Mouse (Mus musculus) MEL (cell line): ENCODE measurements around the gene Ehmt2. TPM values are rescaled to one million over a fixed set of nuclear protein-coding genes. Genes with fewer than 3 reads are reported as not detected.

ENCODE experiments used
- DNase-seq: peaks from one replicate; pipeline ENCODE4 v3.0.0; 2011; ENCODE audit warnings: low read depth, low spot score
- H3K27ac ChIP-seq: 2 replicates; pipeline ENCODE4 v1.5.1; 2012; ENCODE audit warnings: low read depth, mild to moderate bottlenecking, control low read depth, low read length, moderate library complexity; ENCODE audit not compliant: control insufficient read depth
- H3K27me3 ChIP-seq, 2 experiments: fragments of 150-350 bp in 1 of 2; sonication (generic) in 1 of 2; 2 replicates each; pipeline ENCODE4 v1.6.1; 2012; ENCODE audit warnings: low read length in 2 of 2, mild to moderate bottlenecking in 2 of 2, improper control_type of control experiment in 1 of 2, moderate library complexity in 1 of 2; ENCODE audit not compliant: insufficient read depth in 2 of 2, control insufficient read depth in 1 of 2
- H3K36me3 ChIP-seq, 2 experiments: 2 replicates each; pipeline ENCODE4 v1.6.1; 2012 to 2014; ENCODE audit warnings: low read length in 2 of 2, improper control_type of control experiment in 1 of 2, inconsistent platforms in 1 of 2, mild to moderate bottlenecking in 1 of 2; ENCODE audit not compliant: insufficient read depth in 2 of 2, control insufficient read depth in 1 of 2
- H3K4me1 ChIP-seq, 2 experiments: fragments of 150-350 bp in 1 of 2; sonication (generic) in 1 of 2; 2 replicates each; pipeline ENCODE4 v1.6.1; 2012; ENCODE audit warnings: low read length in 2 of 2, improper control_type of control experiment in 1 of 2, mild to moderate bottlenecking in 1 of 2; ENCODE audit not compliant: insufficient read depth in 2 of 2, control insufficient read depth in 1 of 2
- H3K4me3 ChIP-seq, 2 experiments: fragments of 150-350 bp in 1 of 2; sonication (generic) in 1 of 2; 2 replicates each; pipeline ENCODE4 v1.5.1; 2012; ENCODE audit warnings: low read depth in 2 of 2, low read length in 2 of 2, mild to moderate bottlenecking in 2 of 2, moderate library complexity in 2 of 2, control low read depth in 1 of 2, improper control_type of control experiment in 1 of 2; ENCODE audit not compliant: control insufficient read depth in 1 of 2, insufficient read depth in 1 of 2
- H3K79me2 ChIP-seq: 2 replicates; pipeline ENCODE4 v1.6.1; 2012; ENCODE audit warnings: mild to moderate bottlenecking, low read length, moderate library complexity; ENCODE audit not compliant: control insufficient read depth, poor library complexity, insufficient read depth
- H3K9ac ChIP-seq: 2 replicates; pipeline ENCODE4 v1.6.1; 2012; ENCODE audit warnings: low read depth, mild to moderate bottlenecking, control low read depth, low read length, moderate library complexity; ENCODE audit not compliant: control insufficient read depth, poor library complexity, severe bottlenecking
- H3K9me3 ChIP-seq: fragments of 150-350 bp; sonication (generic); replicated peaks from 2 replicates; pipeline ENCODE4 v1.6.1; 2012; ENCODE audit warnings: mild to moderate bottlenecking, low read length, improper control_type of control experiment, moderate library complexity; ENCODE audit not compliant: insufficient read depth
- NELFE ChIP-seq: IDR thresholded peaks from 2 replicates; pipeline ENCODE4 v1.6.1; 2011; ENCODE audit warnings: low read depth, low read length, improper control_type of control experiment
- ZKSCAN1 ChIP-seq: IDR thresholded peaks from 2 replicates; pipeline ENCODE4 v1.6.1; 2012; ENCODE audit warnings: low read depth, mild to moderate bottlenecking, inconsistent platforms, low read length, improper control_type of control experiment, moderate library complexity
- ZMIZ1 ChIP-seq: IDR thresholded peaks from 2 replicates; pipeline ENCODE4 v1.6.1; 2012; ENCODE audit warnings: low read depth, mild to moderate bottlenecking, inconsistent platforms, low read length, improper control_type of control experiment, moderate library complexity
- polyA plus RNA-seq, 2 experiments: library from polyadenylated mRNA; stranded (reverse) in 1 of 2; unstranded in 1 of 2; fragments of >175 nt in 1 of 2; fragments of >200 nt in 1 of 2; gene quantifications; 2 replicates each; pipeline versions ENCODE4 v1.2.1 to v1.2.4; 2012; ENCODE audit warnings: low replicate concordance in 2 of 2, low read depth in 1 of 2; ENCODE audit not compliant: insufficient read length in 2 of 2, insufficient read depth in 1 of 2, missing spikeins in 1 of 2
- total RNA-seq: library from RNA; depleted of rRNA; stranded (reverse); fragments of 300-350 nt; gene quantifications from 2 replicates; pipeline ENCODE4 v1.2.3, GENCODE M21; 2012; rRNA removed

Ehmt2 gene
- total and polyA plus RNA-seq, 3 experiments, result 66.6 to 113 TPM; not detected in 1

- Histone ChIP-seq H3K36me3 (no peaks in the 10 kb centered on the region), H3K4me1 (peaks cover 0 to 4% of the 10 kb centered on the region in 2 experiments; a peak in 1 of 4 replicates), H3K79me2 (no peaks in the 10 kb centered on the region), H3K9ac (no peak overlapping the region), H3K27ac (no peak overlapping the region), H3K9me3 (no peaks in the 10 kb centered on the region), H3K4me3 (no peak overlapping the region), H3K27me3 (no peaks in the 10 kb centered on the region)
- no peak for TF ChIP-seq NELFE
- TF ChIP-seq ZKSCAN1, result no peak
- no peak for TF ChIP-seq ZMIZ1
- DNase-seq, result no peak
These were observed 64.6 kb downstream of the Ehmt2 start for GRCm38 (mm10) chr17:34962841-34963240.

Other genes with a start within 250 kb of the Ehmt2 start
Only the 30 nearest of the 37 such genes appear.
- 0.08 TPM in 1 of 2 replicates, not detected in the other for gene C4b, start 154.6 kb upstream of the Ehmt2 start, total RNA-seq
- gene C4b, start 154.6 kb upstream of the Ehmt2 start, polyA plus RNA-seq, result under 1 TPM in 1 of 2 experiments, not detected in 1; 0.24 TPM
- not detected in 2 replicates for gene Cyp21a1, start 93.9 kb upstream of the Ehmt2 start, total RNA-seq
- not detected for gene Cyp21a1, start 93.9 kb upstream of the Ehmt2 start, polyA plus RNA-seq
- gene Stk19, start 61.5 kb upstream of the Ehmt2 start, total RNA-seq, result 33.6 and 43.3 TPM in 2 replicates
- gene Stk19, start 61.5 kb upstream of the Ehmt2 start, polyA plus RNA-seq, result 10 to 100 TPM in 1 of 2 experiments, not detected in 1; 56.5 TPM
- 15.2 and 18.0 TPM in 2 replicates for gene Dxo, start 61.5 kb upstream of the Ehmt2 start, total RNA-seq
- gene Dxo, start 61.5 kb upstream of the Ehmt2 start, polyA plus RNA-seq, result 10 to 100 TPM in 1 of 2 experiments, not detected in 1; 39.7 TPM
- 29.6 and 34.9 TPM in 2 replicates for gene Skiv2l, start 48.3 kb upstream of the Ehmt2 start, total RNA-seq
- gene Skiv2l, start 48.3 kb upstream of the Ehmt2 start, polyA plus RNA-seq, result 10 to 100 TPM in 1 of 2 experiments, not detected in 1; 47.0 TPM
- gene Nelfe, start 48.1 kb upstream of the Ehmt2 start, total RNA-seq, result 58.8 and 67.6 TPM in 2 replicates
- gene Nelfe, start 48.1 kb upstream of the Ehmt2 start, polyA plus RNA-seq, result 100 to 1,000 TPM in 1 of 2 experiments, not detected in 1; 192 TPM
- gene Cfb, start 36.0 kb upstream of the Ehmt2 start, total RNA-seq, result 0.19 and 0.20 TPM in 2 replicates
- gene Cfb, start 36.0 kb upstream of the Ehmt2 start, polyA plus RNA-seq, result 1 to 10 TPM in 1 of 2 experiments, not detected in 1; 3.1 TPM
- gene Zbtb12, start 19.0 kb upstream of the Ehmt2 start, total RNA-seq, result 6.6 and 7.6 TPM in 2 replicates
- 10 to 100 TPM in 1 of 2 experiments, not detected in 1; 24.3 TPM for gene Zbtb12, start 19.0 kb upstream of the Ehmt2 start, polyA plus RNA-seq
- gene Gm20547, start 16.4 kb upstream of the Ehmt2 start, total RNA-seq, result not detected in 2 replicates
- under 1 TPM in 1 of 2 experiments, not detected in 1; 0.03 TPM for gene Gm20547, start 16.4 kb upstream of the Ehmt2 start, polyA plus RNA-seq
- 1.6 and 2.2 TPM in 2 replicates for gene C2, start 204 bp upstream of the Ehmt2 start, total RNA-seq
- 1 to 10 TPM in 1 of 2 experiments, not detected in 1; 9.4 TPM for gene C2, start 204 bp upstream of the Ehmt2 start, polyA plus RNA-seq
- 0.12 TPM in 1 of 2 replicates, not detected in the other for gene Slc44a4, start 16.0 kb downstream of the Ehmt2 start, total RNA-seq
- under 1 TPM in 1 of 2 experiments, not detected in 1; 0.06 TPM for gene Slc44a4, start 16.0 kb downstream of the Ehmt2 start, polyA plus RNA-seq
- gene Neu1, start 32.8 kb downstream of the Ehmt2 start, total RNA-seq, result 6.5 and 7.0 TPM in 2 replicates
- 1 to 10 TPM in 1 of 2 experiments, not detected in 1; 7.9 TPM for gene Neu1, start 32.8 kb downstream of the Ehmt2 start, polyA plus RNA-seq
- gene Hspa1b, start 60.8 kb downstream of the Ehmt2 start, total RNA-seq, result 0.04 TPM in 1 of 2 replicates, not detected in the other
- not detected for gene Hspa1b, start 60.8 kb downstream of the Ehmt2 start, polyA plus RNA-seq
- not detected in 2 replicates for gene Gm20481, start 71.4 kb downstream of the Ehmt2 start, total RNA-seq
- gene Gm20481, start 71.4 kb downstream of the Ehmt2 start, polyA plus RNA-seq, result not detected
- 0.07 TPM in 1 of 2 replicates, not detected in the other for gene Hspa1a, start 73.7 kb downstream of the Ehmt2 start, total RNA-seq
- not detected for gene Hspa1a, start 73.7 kb downstream of the Ehmt2 start, polyA plus RNA-seq
- 0.07 and 0.15 TPM in 2 replicates for gene Hspa1l, start 74.2 kb downstream of the Ehmt2 start, total RNA-seq
- 1 to 10 TPM in 1 of 2 experiments, not detected in 1; 1.6 TPM for gene Hspa1l, start 74.2 kb downstream of the Ehmt2 start, polyA plus RNA-seq
- gene Lsm2, start 83.4 kb downstream of the Ehmt2 start, total RNA-seq, result 50.6 and 57.9 TPM in 2 replicates
- 100 to 1,000 TPM in 1 of 2 experiments, not detected in 1; 180 TPM for gene Lsm2, start 83.4 kb downstream of the Ehmt2 start, polyA plus RNA-seq
- gene Vars, start 102.5 kb downstream of the Ehmt2 start, total RNA-seq, result 149 and 158 TPM in 2 replicates
- gene Vars, start 102.5 kb downstream of the Ehmt2 start, polyA plus RNA-seq, result 100 to 1,000 TPM in 1 of 2 experiments, not detected in 1; 251 TPM
- 9.7 and 10.4 TPM in 2 replicates for gene Vwa7, start 118.1 kb downstream of the Ehmt2 start, total RNA-seq
- 1 to 10 TPM in 1 of 2 experiments, not detected in 1; 9.8 TPM for gene Vwa7, start 118.1 kb downstream of the Ehmt2 start, polyA plus RNA-seq
- gene Sapcd1, start 129.5 kb downstream of the Ehmt2 start, total RNA-seq, result 161 and 164 TPM in 2 replicates
- gene Sapcd1, start 129.5 kb downstream of the Ehmt2 start, polyA plus RNA-seq, result 100 to 1,000 TPM in 1 of 2 experiments, not detected in 1; 124 TPM
- gene Msh5, start 148.3 kb downstream of the Ehmt2 start, total RNA-seq, result 17.9 and 26.3 TPM in 2 replicates
- 10 to 100 TPM in 1 of 2 experiments, not detected in 1; 29.0 TPM for gene Msh5, start 148.3 kb downstream of the Ehmt2 start, polyA plus RNA-seq
- 285 and 333 TPM in 2 replicates for gene Clic1, start 151.5 kb downstream of the Ehmt2 start, total RNA-seq
- 100 to 1,000 TPM; 309 to 335 TPM for gene Clic1, start 151.5 kb downstream of the Ehmt2 start, polyA plus RNA-seq
- gene Ddah2, start 160.6 kb downstream of the Ehmt2 start, total RNA-seq, result 9.9 and 11.1 TPM in 2 replicates
- 1 to 10 TPM in 1 of 2 experiments, not detected in 1; 8.6 TPM for gene Ddah2, start 160.6 kb downstream of the Ehmt2 start, polyA plus RNA-seq
- gene Ly6g6c, start 166.9 kb downstream of the Ehmt2 start, total RNA-seq, result not detected in 2 replicates
- gene Ly6g6c, start 166.9 kb downstream of the Ehmt2 start, polyA plus RNA-seq, result under 1 TPM in 1 of 2 experiments, not detected in 1; 0.24 TPM
- gene Mpig6b, start 167.7 kb downstream of the Ehmt2 start, total RNA-seq, result not detected in 2 replicates
- not detected for gene Mpig6b, start 167.7 kb downstream of the Ehmt2 start, polyA plus RNA-seq
- gene Ly6g6e, start 178.4 kb downstream of the Ehmt2 start, total RNA-seq, result 0.23 TPM in 1 of 2 replicates, not detected in the other
- not detected for gene Ly6g6e, start 178.4 kb downstream of the Ehmt2 start, polyA plus RNA-seq
- 2.1 and 5.5 TPM in 2 replicates for gene Ly6g6d, start 179.6 kb downstream of the Ehmt2 start, total RNA-seq
- 1 to 10 TPM in 1 of 2 experiments, not detected in 1; 4.4 TPM for gene Ly6g6d, start 179.6 kb downstream of the Ehmt2 start, polyA plus RNA-seq
- gene Ly6g6f, start 187.1 kb downstream of the Ehmt2 start, total RNA-seq, result 1.4 and 3.0 TPM in 2 replicates
- under 1 TPM in 1 of 2 experiments, not detected in 1; 0.88 TPM for gene Ly6g6f, start 187.1 kb downstream of the Ehmt2 start, polyA plus RNA-seq
- gene Abhd16a, start 190.8 kb downstream of the Ehmt2 start, total RNA-seq, result 86.9 and 126 TPM in 2 replicates
- 10 to 100 TPM in 1 of 2 experiments, not detected in 1; 96.1 TPM for gene Abhd16a, start 190.8 kb downstream of the Ehmt2 start, polyA plus RNA-seq
- gene Ly6g5c, start 209.8 kb downstream of the Ehmt2 start, total RNA-seq, result not detected in 2 replicates
- gene Ly6g5c, start 209.8 kb downstream of the Ehmt2 start, polyA plus RNA-seq, result not detected